Mouse (Mus musculus) heart, postnatal 4 days (tissue): ENCODE measurements at regions not wholly inside any gene's neighbourhood (a gene's known extent, or its start where the extent isn't known, plus 50 kb on each side); places are given as distances from the start of the nearest gene placed in this dataset.
A peak's percentile ranks its signal among the peaks of the same experiment; 100 is the strongest.

ENCODE experiments used
- DNase-seq: peaks from one replicate; pipeline ENCODE4 v3.0.0; 2021

- DNase-seq = peak; percentile 1
These were observed 106.8 kb upstream of the Arid1b start for GRCm38 (mm10) chr17:4887331-4887730.

- DNase-seq = peak; percentile 5
These were observed 104.6 kb upstream of the Arid1b start for GRCm38 (mm10) chr17:4889577-4889976.

- DNase-seq = peak; percentile 3
These were observed 104.0 kb upstream of the Arid1b start for GRCm38 (mm10) chr17:4890131-4890530.

DNA sequence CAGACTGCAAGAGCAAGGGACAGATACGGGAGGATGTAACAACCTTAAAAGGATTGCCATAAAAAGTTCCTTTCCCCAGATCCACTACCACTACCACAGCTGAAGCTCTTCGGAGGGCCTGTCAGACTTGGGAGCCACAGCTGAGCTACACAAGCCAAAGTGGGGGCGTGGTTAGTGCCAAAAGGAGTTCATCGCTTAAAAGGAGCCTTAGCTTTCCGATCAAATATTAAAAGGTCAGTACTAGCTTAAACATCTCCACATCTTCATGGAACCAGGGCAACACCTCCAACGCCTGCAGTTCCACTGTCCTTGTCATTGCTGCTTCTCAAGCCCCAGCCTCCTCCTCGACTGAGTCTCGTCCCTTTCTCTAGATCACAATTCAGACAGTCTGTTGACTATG is 102.6 kb upstream of the Arid1b start:
- peak; percentile 7 for DNase-seq

DNA sequence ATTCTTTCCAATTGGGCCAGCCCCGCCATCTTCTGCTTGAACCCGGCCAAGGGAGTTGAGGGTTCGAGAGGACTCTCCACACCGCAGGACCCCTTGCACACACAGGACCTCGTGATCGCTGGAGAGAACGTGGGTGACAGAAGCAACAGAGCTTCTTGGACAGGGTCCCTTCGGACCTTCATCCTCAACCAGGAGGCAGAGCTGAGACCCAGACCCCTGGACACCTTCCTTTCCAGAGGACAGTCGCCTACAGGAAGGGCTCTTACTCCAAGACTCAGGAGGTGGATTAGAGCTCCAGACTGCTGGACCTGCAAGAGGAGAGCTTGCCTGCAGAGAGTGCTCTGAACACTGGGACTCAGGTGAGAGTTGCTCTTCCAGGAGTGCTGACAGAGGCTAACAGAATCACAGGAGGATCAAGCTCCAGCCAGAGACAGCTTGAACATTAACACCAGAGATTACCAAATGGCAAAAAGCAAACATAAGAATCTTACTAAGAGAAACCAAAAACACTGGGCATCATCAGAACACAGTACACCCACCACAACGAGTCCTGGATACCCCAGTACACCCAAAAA is 99.3 kb upstream of the Arid1b start:
- DNase-seq = peak; percentile 2

- DNase-seq = no peak
These were observed 91.0 kb upstream of the Arid1b start for GRCm38 (mm10) chr17:4903129-4903528.

DNA sequence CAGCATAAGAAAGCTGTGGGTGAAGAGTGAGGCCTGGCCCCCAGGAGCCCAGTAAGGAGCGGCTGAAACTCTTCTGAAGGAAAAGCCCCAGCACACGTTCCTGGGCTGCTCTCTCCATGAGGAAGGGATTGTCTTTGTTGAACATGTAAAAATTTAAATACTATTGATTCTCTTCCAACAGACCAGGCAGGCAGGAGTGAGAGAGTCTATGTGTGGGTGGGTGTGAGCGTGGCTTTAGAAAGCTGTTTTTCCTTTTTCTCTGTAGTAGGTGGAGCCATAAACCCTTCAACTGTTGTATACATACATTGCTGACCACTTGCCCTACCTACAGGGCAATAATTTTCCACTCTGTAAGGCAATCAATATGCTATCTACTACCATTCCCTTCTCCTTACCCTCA is 87.6 kb upstream of the Arid1b start:
- no peak for DNase-seq

DNA sequence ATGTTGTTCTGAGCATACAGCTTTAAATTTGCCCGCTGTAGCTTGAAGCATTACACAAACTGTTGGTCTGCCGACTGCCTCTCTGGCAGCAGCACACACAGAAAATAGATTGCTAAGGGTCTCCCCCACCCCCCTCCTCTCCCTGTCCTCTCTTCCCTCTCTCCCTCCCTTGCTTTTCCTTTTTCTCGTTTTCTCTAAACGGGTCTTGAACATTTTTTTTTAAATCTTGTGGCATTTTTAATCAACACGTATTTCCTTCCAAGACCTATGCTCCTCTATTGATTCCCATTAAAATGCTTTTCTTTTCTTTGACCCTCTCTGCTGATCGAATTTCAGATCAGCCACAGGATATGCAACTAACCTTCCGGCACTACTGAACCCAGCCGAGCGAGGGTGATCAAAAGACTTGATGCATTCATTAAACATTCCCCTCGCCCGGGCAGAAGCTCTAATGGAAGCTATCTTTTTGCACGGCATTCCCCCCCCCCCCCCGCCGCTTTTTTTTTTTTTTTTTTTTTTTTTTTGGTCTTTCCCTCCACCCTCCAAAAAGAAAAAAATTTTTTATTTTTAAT is 86.9 kb upstream of the Arid1b start:
- peak; percentile 52 for DNase-seq

DNA sequence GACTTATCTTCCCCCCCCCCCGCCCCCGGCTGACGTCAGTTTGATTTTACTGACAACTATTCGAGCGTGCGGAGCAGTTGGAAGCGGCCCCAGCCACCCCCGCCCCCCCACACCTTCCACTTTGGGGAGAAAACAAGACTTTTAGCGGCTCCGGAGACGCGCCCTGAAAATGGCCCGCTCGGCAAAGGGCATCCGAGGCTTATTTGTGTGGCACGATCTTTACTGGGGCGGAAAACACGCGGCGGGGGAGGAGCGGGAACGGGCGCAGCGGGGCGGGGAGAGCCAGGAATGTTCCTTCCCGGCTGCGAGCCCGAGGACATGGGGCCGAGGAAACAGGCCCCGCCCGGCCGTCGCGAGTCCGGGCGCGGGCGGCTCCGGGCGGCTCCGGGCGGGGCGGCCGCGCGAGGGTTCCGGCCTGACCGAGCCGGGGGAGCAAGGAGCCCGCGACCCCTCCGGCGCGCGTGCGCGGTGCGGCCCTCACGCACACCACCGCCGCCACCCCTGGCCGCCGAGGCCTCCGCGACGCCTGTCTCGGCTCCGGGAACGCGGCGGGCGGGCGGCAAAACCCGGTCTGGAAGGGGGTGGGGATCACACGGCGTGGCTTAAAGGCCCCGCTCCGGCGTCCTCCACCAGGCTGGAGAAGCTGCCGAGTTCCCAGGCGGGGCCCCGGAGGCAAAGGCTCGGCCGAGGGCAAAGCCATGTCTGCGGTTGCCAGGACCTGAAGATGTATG is 86.1 kb upstream of the Arid1b start:
- peak; percentile 96 for DNase-seq

- no peak for DNase-seq
These were observed 85.6 kb upstream of the Arid1b start for GRCm38 (mm10) chr17:4908572-4908965.

DNA sequence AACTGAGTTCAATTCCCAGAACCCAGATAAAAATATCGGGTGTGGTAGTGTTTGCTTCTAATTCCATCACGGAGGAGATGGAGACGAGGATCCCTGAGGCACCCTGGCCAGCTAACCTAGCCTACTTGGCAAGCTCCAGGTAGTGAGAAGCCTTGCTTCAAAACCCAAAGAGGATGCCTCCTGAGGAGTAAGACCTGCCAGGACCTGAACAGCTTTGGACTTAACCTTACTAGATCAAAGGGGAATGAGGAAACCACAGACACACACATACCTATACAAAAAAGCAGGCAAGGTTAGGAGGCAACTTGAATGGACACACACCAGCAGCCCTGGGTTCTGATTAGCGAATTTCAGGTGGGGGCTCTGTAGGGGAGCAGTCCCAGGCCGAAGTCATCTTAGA is 84.0 kb upstream of the Arid1b start:
- no peak for DNase-seq

- no peak for DNase-seq
These were observed 81.1 kb upstream of the Arid1b start for GRCm38 (mm10) chr17:4913001-4913400.

GRCm38 (mm10) chr17:4919866-4920495 is 74.2 kb upstream of the Arid1b start:
- DNase-seq = no peak

DNA sequence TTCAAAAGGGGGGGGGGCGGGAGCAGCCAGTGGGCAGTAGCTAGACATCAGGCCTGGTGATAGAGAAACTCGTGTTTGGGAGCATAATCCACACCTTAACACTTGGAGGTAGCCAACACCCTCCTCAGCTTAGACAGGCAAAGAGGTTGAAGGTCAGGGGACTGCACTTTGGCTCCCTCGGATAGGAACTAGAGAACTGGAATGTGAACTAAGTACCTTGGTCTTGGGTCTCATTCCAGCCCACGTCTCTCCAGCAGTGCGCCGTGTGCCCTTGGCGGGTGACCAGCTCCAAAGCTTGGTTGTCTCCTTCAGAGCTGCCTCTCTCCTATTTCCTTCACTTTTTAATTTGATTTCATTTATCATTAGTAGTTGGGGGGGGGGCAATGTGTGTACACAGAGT is 73.0 kb upstream of the Arid1b start:
- no peak for DNase-seq

DNA sequence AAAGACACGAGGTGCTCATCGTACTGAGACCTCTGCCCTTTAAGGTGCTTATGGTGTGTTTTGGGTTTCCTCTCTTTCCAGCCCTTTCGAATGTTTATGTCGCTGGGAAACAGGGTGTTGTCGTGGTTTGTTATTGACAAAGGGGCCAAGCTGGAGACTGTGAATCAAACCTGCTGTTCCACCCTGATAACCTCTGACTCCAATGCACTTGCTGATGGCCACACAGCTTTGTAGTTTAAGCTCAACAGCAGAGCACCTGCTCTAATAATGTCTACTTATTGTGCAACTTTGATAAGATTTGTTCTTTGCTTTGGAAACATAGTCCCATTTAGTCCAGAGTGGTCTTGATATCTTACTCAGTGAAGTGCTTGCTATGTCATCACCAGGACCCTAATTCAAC is 65.5 kb upstream of the Arid1b start:
- DNase-seq = no peak

DNA sequence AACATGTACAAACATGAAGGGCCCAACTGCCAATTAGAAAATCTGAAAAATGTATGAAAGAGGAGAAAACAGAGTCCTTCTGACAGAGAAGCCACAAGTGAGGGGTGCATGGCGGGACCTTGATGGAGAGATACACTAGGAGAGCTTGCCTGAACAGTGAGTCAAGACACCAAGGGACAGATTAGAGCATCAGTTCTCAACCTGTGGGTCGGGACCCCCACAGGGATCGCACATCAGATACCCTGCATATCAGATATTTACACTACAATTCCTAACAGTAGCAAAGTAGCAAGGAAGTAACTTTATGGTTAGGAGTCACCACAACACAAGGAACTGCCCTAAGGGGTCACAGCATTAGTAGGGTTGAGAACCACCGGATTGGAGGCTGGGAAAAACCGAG is 58.9 kb upstream of the Arid1b start:
- no peak for DNase-seq

GRCm38 (mm10) chr17:4940589-4940988 is 53.5 kb upstream of the Arid1b start:
- DNase-seq = no peak

DNA sequence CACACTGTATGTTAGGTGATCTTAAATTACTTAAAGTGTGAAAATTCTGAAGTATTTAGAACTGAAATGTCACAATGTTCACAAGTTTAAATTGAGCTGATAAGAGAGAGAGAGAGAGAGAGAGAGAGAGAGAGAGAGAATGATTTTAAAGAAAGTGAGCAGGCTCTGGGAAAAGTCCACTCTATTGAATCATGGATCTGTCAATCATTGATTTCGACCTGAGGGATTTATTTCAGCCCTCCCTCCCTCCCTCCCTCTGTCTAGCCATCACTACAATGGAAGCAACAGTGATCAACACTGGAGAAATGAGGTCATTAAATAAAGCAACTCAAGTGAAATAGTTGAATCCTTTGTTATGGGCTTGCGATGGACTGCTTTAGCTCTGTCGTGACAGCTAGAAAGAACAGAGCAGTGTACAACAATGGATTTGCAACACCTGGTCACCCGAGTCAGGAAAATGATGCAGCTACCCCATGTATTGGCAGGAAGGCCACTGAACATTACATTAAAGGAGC is 52.8 kb upstream of the Arid1b start:
- no peak for DNase-seq

GRCm38 (mm10) chr17:4942868-4943267 is 51.3 kb upstream of the Arid1b start:
- DNase-seq = no peak
